ENCODE assay signal across 10 mouse cellular contexts in genomic region chr17:32658712-32659111, GRCm38 (mm10). TPM values are rescaled to one million over a fixed set of nuclear protein-coding genes. Genes with fewer than 3 reads are reported as not detected.
A peak's percentile ranks its signal among the peaks of the same experiment; 100 is the strongest.
DNase-seq lines count a peak whose midpoint lies in the region.
"Had no signal": no experiment of that assay in that cellular context is flagged by ENCODE, and none has a peak within 500 bp of the region (broad histone marks: within the 10 kb centered on the region; RNA-seq: fewer than 3 reads in every experiment).

TSS of gene Cyp4f40 (plus strand) at chr17:32658900.

- no peaks in the 10 kb centered on the region for H3K27me3 ChIP-seq in heart, embryonic 10.5 days (ENCODE audit: insufficient read depth, poor library complexity, severe bottlenecking)
- H3K27me3 ChIP-seq: limb, embryonic 13.5 days; neural tube, embryonic 13.5 days had no signal

- H3K4me3 ChIP-seq in heart, embryonic 10.5 days, result no peak within 1 kb of the TSS
- H3K4me3 ChIP-seq: limb, embryonic 13.5 days; neural tube, embryonic 13.5 days had no signal

- WGBS in heart, embryonic 10.5 days, result 46% methylated on average over 2 of the region's 2 CpGs

- no peaks in the 10 kb centered on the region for H3K4me1 ChIP-seq in heart, embryonic 10.5 days
- H3K4me1 ChIP-seq: limb, embryonic 13.5 days; neural tube, embryonic 13.5 days had no signal

- H3K27ac ChIP-seq in heart, embryonic 10.5 days, result no peak within 1 kb of the TSS
- H3K27ac ChIP-seq: limb, embryonic 13.5 days; neural tube, embryonic 13.5 days had no signal

- H3K9me3 ChIP-seq in heart, embryonic 10.5 days, result no peaks in the 10 kb centered on the region
- H3K9me3 ChIP-seq: limb, embryonic 13.5 days; neural tube, embryonic 13.5 days had no signal

- DNase-seq in heart, adult 18-20 months, result peak; percentile 23 to 48
- DNase-seq in heart, embryonic 10.5 days (ENCODE audit: low spot score), result no peak
- DNase-seq in 3T3-L1 (ENCODE audit: low read depth, low spot score), result peak; percentile 47
- peak; percentile 86 to 87 for DNase-seq in adrenal gland, postnatal 36 days
- peak; percentile 55 to 70 for DNase-seq in lung, adult 18-20 months
- DNase-seq in thymus, postnatal 0 days (ENCODE audit: low spot score), result no peak
- DNase-seq in yolk sac, embryonic 10.5 days (ENCODE audit: low spot score), result no peak
- DNase-seq in cerebellum, adult 9-10 months, result no peak

- H3K36me3 ChIP-seq in heart, embryonic 10.5 days, result no peaks in the 10 kb centered on the region
- H3K36me3 ChIP-seq: limb, embryonic 13.5 days; neural tube, embryonic 13.5 days had no signal

RNA-seq across cellular contexts. Expression of gene Cyp4f40, which starts in this region (rescaled TPM):
- total RNA-seq in heart, adult 18-20 months (2021), result not detected
- not detected in 2 replicates for polyA plus RNA-seq in heart, embryonic 10.5 days (2016; fragmentation: Nextera tagmentation; extraction: Ambion mirVana)
- not detected for total RNA-seq in adrenal gland, postnatal 36 days (2021)
- polyA plus RNA-seq in thymus, postnatal 0 days (2015; fragmentation: Nextera tagmentation; extraction: Ambion mirVana), result not detected in 2 replicates
- polyA plus RNA-seq: limb, embryonic 13.5 days; neural tube, embryonic 13.5 days had no signal

Comparison
In these comparisons a context has a peak if more than half of its experiments do, and no peak if none do; other contexts are left out.
1. Peak in DNase-seq in heart, adult 18-20 months; RNA of the gene not detected or under 1 TPM.
2. Peak in DNase-seq in adrenal gland, postnatal 36 days; RNA of the gene not detected or under 1 TPM.
3. DNase-seq: peak in 3T3-L1 (single experiment) and lung, adult 18-20 months (2 of 2); none in heart, embryonic 10.5 days (single experiment), thymus, postnatal 0 days (single experiment), yolk sac, embryonic 10.5 days (single experiment) and cerebellum, adult 9-10 months (single experiment).